Mouse (Mus musculus) inflammation-experienced regulatory T-cells, adult 6 months (primary cell): ENCODE results near the gene Cdcp2. TPM values are rescaled to one million over a fixed set of nuclear protein-coding genes. Genes with fewer than 3 reads are reported as not detected.
"Not testable (repeated sequence)": the region's sequence is repeated elsewhere in the genome, so short reads cannot be mapped to it uniquely, and the experiment has no call there.

Experiments
- ATAC-seq: one replicate; pipeline ENCODE4 v1.8.0; 2017
- polyA plus RNA-seq, 3 experiments: library from polyadenylated mRNA; unstranded; fragments of 100-300 nt; shearing (Covaris generic); gene quantifications; one replicate each; pipeline ENCODE4 v1.2.1; 2017

The Cdcp2 gene
- polyA plus RNA-seq, 3 experiments from 2014 or later, result not detected

DNA sequence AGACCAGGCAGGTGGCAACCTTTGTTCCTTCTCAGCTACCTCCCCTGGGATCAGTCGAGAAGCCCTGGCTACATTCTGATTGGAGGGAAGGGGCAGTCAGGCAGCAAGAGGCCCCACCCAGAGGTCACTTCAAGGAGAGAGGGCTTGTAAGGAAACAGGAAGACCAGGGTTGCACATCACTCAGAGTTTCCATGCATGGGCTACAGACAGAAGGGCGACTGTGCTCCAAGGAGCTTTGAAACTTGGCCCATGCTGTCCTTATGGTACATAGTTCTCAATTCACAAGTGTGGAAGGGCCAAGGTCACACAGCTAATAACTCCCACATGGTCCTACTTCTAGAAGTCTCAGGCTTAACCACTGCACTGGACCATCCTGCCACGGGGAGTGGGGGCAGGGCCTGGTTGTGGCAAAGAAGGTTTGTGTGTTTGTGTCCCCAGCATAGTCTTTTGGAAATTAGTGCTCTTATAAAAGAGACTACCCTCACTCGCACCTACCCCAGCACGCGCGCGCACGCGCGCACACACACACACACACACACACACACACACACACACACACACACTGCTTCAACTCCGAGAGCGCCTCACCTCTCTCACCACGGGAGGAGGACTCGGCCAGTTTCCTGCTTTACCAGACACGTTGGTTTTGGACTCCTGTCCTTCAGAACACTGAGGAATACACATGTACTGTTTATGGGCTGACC, 2.1 kb upstream of the Cdcp2 start:
- no peak for ATAC-seq

DNA sequence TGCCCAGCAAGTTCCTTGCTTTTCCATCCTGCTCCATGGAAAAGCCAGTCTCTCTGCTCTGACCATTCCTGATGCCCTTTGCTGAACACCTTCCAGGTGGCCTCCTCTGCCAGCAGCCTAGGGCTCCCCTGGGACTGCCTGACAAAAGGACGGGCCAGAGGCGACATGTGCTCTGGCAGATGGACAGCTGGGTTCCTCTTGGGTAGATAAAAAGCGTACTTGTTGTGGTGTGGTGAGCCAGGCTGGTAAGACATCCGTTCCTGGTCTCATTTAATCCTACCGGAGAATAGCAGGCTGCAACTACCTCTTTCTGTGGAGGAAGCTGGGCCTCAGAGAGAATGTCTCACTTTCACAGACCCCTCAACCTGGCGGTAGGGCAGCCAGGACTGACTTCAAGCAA, 648 bp upstream of the Cdcp2 start:
- no peak for ATAC-seq

DNA sequence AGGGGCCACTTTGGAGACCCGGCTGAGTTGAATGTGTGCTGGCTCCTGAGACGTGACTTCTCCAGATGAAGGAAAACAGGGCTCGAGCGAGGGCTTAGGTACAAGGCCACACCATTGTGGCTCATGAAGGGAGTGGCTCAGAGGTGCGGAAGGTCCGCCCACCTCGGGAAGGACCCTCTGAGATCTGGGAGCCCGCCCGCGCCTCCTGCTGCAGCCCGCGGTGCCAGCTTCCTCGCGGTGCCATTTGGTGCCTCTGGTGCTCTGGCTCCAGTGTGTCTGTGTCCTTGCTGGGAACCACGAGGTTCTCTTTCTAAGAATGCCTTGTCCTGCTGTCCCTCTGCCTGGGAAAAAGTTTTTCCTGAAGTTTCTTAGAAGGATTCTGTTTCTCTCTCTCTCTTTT, 1.2 kb downstream of the Cdcp2 start:
- ATAC-seq, result no peak

DNA sequence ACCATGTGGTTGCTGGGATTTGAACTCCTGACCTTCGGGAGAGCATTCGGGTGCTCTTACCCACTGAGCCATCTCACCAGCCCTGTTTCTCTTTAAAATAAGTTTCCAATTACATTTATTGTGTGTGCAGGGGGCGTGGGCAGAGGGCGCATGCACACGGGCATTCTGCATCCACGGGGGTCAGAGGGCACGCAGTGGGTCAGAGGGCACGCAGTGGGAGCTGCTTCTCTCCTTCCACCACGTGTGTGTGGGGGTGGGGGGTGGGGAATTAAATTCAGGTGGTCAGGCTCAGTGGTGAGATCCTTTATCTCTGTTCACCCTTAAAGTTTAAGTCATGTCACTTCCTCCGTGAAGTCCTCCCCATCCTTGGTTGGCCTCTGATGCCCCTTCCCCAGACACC, 1.7 kb downstream of the Cdcp2 start:
- no peak for ATAC-seq

DNA sequence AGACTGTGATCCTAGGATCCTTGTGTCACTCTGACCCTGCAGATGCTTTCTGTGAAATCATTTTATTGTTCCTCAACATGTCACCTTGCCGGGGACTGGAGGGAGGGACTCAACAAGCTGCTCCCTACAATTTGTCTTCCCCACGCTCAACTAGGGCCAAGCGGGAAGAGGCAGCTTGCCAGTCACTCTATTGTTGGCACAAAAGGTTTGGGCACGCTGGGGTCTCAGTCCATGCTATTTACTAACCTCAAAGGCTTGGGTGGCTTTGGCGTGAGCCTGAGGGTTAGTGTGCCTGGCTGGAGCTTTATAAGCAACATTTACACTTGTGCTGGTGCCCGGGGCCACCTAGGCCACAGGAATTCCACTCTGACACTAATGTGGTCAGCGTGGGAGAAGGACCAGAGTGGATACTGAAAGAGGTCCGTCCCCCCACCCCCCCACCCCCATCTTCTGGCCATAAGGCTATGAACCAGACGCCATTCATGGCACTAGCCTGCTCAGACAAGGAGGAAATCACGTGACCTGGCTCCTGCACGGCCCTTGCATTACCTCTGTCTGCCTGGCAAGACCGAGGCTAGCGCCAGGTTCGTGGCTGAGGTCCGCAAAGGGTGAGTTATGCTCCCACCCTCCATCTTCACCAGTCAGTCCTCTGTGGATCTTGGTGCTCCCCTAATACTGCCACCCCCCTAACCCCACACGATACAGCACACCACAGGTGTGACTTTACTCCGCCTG, 2.3 kb downstream of the Cdcp2 start:
- no peak for ATAC-seq

DNA sequence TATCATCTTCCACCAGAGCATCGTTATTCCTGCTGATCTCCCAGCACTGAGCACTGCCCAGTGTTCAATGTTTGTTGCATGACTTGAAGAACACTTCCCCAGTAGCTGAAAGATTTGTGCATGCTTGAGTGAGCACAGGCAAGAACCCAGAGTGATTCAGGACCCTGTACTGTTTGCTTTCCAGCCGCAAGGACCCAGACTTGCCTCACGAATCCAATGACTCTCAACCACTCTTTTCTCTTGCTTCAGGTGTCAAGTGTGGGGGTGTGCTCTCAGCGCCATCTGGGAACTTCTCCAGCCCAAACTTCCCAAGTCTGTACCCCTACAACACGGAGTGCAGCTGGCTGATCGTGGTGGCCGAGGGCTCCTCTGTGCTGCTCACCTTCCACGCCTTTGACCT, 5.5 kb downstream of the Cdcp2 start:
- no peak for ATAC-seq

DNA sequence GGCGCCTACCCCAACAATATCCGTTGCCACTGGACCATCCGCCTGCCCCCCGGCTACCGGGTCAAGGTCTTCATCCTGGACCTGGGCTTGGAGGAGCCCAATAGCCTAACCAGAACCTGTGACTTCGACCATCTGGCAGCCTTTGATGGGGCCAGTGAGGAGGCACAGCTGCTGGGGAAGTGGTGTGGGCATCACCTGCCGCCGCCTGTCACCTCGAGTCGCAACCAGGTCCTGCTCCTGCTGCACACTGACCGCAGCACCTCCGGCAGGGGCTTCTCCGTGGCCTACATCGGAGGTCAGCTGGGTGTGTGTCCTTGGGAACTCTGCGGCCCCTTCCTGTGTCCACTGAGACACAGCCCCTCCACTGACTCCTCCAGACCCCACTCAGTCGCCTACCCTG, 10.1 kb downstream of the Cdcp2 start:
- no peak for ATAC-seq

DNA sequence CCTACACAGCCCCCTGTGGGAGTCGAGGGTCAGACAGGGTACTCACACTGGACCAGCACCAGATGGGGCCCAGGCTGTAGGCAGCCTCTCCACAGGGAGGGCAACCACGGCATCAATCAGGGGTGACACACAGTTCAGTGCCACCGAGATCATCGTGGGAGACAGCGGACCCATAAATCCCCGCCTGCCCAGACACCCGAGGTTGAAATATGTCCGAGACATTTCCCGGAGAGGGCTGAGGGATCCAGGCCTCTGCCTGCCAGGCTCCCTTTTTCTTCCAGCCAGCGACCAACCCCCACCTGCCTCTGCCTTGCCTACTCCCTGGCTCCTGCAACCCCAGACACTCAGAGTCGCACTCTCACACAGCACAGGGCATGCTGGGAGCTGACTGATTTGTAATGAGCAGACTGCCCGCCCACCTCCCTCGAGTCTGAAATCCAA, 11.6 kb downstream of the Cdcp2 start:
- no peak for ATAC-seq

DNA sequence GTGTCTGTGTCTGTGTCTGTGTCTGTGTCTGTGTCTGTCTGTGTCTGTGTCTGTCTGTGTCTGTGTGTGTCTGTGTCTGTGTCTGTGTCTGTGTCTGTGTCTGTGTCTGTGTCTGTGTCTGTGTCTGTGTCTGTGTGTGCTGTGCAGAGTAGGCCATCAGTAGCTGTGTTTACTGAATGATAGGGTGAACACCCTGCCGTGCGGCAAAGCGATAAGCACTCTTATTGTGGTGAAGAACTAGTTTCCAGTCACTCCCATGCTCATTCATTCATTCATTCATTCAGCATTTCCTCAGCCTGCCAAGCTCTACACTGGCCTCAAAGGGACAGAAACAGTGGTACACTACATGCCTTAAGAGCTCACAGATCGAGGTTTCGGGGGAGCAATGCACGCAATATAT, 12.5 kb downstream of the Cdcp2 start:
- not testable (repeated sequence) for ATAC-seq

DNA sequence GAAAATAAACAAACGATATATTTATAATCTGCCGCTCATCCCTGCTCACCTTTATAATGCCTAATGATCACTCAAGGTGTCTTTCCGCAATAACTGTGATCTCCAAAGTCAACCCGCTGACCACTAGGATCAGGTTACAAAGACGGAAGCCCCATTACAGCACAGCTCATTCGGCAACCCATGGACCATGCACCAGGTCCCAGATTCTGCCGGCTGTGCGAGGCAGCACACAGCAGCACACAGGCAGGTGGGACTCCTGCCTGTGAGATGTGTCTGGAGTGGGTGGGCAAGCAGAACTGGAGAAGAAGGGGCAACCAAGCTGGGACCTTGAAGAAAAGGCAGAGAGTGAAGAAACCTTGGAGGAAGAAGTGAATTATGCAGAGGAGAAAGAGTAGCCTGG, 17.6 kb downstream of the Cdcp2 start:
- no peak for ATAC-seq

DNA sequence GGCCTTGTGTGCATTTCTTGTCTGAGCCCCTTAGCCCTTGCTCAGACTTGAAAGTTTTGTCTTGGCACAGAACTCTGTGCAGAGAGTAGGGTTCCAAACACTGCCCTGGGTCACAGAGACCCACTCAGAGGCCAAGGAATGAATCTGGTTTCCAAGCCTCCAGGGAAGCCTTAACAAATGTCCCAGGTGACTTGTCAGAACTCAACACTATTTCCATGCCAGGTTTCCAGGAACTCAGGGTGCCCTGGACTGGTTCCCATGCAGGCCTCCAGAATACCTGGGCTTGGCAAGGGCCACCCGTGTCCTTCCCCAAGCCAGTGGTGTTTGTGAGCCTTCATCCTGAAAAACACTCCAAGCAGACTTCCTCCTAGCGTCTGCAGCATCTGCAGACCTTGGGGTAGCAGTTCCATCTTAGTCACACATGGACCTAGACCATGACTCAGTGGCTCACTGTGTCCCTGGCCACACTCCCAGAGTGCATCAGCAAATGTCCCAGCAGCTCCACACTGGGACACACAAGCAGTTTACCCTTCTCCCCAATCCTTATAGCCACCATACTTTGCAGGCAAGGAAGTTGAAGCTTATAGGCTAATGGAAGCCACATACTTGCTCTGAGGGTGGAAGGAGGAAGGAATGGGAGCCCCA, 21.2 kb downstream of the Cdcp2 start:
- no peak for ATAC-seq

DNA sequence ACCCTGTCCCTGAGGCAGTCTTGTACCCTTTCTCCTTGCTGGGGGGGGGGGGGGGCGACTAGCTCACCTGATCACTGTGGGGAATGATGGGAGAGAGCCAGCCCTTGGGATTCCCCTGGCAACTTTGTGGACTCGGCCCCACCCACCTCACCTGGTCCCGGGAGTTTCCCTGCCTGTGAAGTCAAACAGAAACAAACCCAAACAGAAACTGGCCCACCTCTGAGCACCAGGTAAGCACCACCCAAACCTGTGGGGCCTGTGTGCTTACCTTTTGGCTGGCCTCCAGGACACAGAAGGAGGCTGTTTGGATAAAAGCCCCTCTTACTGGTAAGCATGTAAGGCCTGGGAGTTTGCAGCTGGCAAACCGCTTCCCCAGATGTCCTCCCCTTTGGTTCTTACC, 22.4 kb downstream of the Cdcp2 start:
- no peak for ATAC-seq

DNA sequence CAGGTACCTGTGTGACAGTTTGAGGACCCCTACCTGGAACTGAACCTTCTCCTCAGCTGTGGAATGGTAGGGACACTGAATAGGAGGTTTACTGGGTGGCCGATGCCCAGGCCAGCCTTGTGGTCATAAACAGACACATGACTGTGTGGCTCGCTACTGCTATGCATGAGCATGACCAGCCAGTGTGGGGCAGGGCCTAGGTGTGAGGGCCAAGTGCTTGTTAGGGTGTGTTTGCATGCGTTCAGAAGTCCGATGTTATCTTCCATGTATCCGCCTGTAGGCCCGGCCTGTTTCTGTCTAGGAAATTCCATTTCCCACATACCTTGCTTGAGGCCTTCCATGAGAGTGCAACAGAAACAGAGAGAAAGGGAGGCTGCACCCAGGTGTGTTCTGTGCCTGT, 24.0 kb downstream of the Cdcp2 start:
- no peak for ATAC-seq

DNA sequence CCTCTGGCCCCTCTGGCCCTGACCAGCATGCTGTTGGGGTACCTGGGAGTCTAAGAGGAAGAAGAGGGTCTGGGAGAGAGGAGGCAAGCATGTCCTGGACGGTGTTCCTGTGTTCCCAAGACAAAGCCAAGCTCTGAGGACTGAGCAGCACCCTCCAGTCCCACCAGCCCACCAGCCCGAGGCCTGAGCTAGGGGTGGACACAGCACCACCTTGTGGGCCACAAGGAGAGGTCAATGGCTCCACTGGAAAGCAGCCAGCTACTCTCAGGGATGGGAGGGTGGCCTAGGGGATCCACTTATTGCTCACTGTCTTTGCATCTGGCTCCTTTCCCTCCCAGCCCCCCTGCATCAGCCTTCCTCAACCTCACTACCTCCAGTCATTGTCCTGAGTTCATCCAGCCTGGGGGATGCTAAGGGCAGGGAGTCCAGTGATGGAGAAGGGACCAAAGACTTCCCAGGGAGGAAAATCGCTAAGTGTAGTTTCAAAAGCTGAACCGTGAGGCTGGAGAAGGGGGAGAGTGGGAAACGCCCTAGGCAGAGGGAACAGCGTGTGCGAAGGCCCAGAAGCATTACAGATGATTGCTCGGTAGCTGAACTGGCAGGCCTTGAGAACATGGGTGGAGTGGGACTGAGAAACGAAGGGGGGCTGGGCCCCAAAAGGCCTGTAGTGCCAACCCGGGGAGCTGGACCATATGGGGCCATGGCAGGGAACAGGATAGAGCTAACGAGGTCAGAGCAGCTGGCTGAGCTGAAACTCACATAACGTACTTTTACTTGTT, 24.7 kb downstream of the Cdcp2 start:
- no peak for ATAC-seq

DNA sequence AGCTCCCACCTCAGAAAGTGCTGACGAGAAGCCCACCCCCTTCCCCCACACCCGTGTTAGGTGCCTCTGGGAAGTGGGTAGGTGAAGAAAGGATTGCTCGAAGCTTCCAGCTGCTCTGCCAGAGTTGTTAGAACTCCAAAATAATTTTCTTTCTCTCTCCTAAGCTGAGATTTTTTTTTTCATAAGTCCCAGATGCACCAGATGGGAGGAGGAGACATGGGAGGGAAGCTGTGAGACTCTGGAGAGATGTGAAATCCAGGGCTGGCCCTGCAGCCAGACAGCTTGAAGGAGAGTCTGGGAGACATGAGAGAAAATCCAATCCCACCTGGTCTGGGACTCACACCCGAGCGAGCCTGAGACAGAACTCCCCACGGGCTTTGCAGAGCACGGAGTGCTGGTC, 27.7 kb downstream of the Cdcp2 start:
- ATAC-seq, result no peak

DNA sequence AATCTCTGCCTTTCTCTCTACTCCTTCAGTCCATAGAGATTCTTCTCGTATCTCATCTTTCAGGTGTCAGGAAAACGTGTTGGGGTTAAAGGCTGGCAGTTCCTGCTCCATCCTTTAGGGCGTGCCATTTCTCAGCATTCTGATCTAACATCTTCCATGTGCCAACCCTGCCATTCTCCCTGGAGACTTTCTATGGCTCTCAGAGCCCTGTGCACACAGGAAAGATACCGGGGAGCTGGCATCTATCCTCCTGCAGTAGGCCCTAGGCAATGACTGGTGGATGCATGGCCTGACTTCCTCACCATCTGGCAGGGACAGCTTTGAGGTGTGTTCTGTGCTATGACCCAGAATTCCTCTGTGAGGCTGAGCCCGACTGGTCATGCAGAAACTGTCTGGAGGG, 28.4 kb downstream of the Cdcp2 start:
- no peak for ATAC-seq

DNA sequence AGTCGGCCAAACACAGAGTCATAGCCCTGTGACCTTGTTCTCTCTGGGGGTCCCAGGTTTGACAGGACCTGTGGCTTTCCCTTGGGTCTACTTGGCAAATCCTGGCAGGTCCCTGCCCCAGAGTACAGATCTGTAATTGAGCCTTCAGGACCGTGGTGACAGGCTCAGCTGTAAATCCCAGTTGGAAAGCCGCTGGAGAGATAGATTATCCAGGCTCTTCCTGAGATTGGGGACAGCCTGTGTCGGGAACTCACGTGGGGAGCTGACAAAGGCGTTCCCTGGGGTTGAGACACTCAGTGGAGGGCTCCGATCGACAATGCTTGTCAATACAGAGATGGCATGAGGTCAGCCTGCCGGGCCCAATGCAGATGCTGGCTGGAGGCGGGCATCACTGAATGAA, 29.7 kb downstream of the Cdcp2 start:
- ATAC-seq, result no peak

DNA sequence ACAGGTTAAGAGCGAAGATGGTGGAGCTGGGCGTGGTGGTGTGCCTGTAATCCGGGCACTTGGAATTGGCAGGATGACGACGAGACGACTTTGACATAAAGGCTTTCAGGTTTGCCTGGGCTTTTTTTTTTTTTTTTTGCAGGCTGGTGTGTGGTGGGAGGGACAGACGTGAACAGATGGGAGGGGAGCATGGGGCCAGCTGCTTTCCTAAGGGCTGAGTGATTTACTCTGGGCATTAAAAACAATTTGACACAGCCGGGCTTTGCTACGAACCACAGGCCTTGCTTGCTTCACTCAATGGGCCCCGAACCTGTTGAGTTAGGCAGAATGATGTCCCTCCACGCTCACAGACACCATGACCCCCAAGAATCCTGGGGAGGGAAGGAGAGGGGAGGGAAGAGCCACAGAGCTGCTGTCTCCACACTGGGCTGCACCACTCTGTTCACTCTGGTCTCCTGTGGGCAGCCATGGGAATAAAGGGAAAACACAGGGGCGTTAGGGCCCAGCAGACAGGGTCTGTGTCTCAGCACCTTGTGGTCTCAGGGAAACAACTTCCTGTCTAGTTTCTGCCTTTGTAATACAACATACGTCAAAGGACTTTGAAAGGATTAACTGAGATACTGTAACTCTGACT, 30.3 kb downstream of the Cdcp2 start:
- no peak for ATAC-seq

DNA sequence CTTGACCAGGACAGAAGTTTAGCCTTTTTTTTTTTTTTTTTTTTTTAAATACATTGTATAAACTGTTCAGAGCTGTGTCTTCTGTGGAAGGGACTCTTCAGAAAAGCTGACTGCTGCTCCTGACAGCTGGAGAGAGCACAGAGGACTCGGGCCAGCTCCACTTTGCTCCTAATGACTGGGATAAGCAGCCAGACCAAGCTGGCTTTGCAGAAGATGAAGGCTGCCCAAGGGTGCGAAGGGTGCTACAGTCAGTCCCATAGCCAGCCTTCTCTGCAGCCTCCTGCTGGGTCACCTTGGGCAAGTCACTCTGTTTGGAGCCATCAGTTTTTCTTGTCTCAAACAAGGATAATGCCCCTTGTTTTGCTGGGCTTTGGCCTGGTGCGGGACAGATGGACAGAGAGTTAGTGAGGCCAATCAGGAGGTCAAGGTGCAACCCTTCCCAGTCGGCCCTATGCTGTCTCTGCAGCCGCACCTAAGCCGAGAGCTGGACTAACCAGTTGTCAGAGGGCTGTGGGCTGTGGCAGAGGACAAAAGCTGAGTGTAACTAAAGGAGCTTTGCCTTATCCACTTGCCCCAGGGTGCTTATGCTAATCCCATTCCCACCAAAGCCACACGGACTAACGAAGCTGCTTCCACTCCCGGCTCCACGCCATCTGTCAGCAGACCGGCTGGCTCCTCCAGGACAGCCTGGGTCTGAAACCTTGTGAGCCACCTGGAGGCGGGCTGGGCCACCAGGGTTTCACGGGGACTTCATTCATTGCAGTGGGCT, 31.4 kb downstream of the Cdcp2 start:
- no peak for ATAC-seq

DNA sequence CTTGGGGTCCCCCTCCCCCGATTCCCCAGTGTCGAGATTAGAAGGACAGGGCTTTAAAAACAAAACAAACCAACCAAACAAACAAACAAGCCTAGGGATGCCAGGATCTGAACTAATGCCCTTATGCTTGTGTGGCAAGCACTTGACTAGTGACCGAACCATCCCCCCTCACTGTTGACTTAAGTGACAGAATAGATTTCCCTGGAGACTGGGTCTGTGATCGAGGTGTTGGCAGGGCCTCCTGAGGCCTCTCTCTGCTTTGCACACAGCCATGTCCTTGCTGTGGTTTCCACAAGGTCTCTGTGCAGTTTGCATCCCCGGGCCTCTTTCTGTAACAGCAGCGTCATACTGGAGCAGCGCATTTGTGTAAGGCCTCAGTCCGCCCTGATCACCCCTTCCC, 32.7 kb downstream of the Cdcp2 start:
- ATAC-seq, result no peak

DNA sequence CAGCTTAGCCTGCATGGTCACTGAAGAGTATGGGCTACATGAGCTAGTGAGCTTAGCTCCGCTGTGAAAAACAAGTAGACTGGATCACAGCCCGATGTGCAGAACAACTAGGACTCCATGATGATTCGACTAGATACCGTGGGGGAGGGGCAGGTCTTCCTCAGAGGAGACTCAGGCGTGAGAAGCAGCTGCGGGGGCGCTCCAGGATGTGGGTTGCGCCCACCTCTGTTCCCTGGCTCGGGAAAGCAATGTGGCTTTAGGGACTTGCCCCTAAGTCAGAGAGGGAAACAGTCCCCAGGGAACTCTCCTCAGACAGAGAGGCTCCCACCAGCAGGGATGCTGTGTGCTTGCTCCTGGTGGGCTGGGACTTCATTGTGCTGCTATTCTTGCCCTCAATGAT, 33.8 kb downstream of the Cdcp2 start:
- ATAC-seq, result no peak

DNA sequence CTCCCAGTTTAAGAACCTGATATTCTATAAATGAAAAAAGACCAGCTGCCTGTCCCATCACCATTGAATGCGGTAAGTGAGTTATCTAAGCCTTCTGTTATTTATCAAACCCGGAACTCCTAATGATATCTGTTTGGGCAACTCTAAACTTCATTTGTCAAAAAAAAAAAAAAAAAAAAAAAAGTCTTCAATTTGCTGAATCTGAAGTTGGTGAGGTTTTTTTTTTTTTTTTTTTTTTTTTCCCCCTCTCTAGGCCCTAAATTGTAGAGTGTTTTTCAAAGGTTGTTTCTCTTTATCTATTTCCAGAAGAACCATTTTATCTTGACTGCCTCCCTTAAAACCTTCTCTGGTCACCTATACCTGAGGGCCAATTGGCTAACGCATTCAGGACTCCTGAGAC, 38.2 kb downstream of the Cdcp2 start:
- no peak for ATAC-seq
